ENCODE assay signal across 9 mouse cellular contexts in genomic region chr15:77821424-77821823, GRCm38 (mm10). TPM values are rescaled to one million over a fixed set of nuclear protein-coding genes. Genes with fewer than 3 reads are reported as not detected.
DNase-seq lines count a peak whose midpoint lies in the region; ATAC-seq and TF ChIP-seq lines count a peak whose summit lies in the region.
"Had no signal": no experiment of that assay in that cellular context is flagged by ENCODE, and none has a peak within 500 bp of the region (broad histone marks: within the 10 kb centered on the region; RNA-seq: fewer than 3 reads in every experiment).

No protein-coding gene starts in this region.

- H3K9ac ChIP-seq in embryonic facial prominence, embryonic 12.5 days: no peak overlapping the region
- H3K9ac ChIP-seq in limb, embryonic 13.5 days: no peak overlapping the region

- H3K9me3 ChIP-seq in embryonic facial prominence, embryonic 12.5 days: no peaks in the 10 kb centered on the region
- no peaks in the 10 kb centered on the region for H3K9me3 ChIP-seq in limb, embryonic 13.5 days

- 58% methylated on average over 7 of the region's 7 CpGs for WGBS in embryonic facial prominence, embryonic 12.5 days
- 48% methylated on average over 7 of the region's 7 CpGs for WGBS in limb, embryonic 13.5 days

- no peaks in the 10 kb centered on the region for H3K36me3 ChIP-seq in embryonic facial prominence, embryonic 12.5 days
- H3K36me3 ChIP-seq in limb, embryonic 13.5 days: no peaks in the 10 kb centered on the region

- no peak for ATAC-seq in embryonic facial prominence, embryonic 12.5 days (ENCODE audit: insufficient number of reproducible peaks, insufficient read depth, low FRiP score, low TSS enrichment)
- ATAC-seq in limb, embryonic 13.5 days (ENCODE audit: low FRiP score, low read depth): no peak
- ATAC-seq: forebrain, embryonic 16.5 days had no signal

- peak overlapping the region; percentile 91 for H3K27ac ChIP-seq in gastrocnemius, adult 2 months
- peak overlapping the region; percentile 24 for H3K27ac ChIP-seq in embryonic facial prominence, embryonic 12.5 days
- peak overlapping the region; percentile 67; the same call in 1 of the 2 replicates for H3K27ac ChIP-seq in limb, embryonic 13.5 days

- DNase-seq in gastrocnemius, adult 2 months: peak; percentile 55
- no peak for DNase-seq in gastrocnemius, adult 8-10 months (ENCODE audit: low spot score in 2 of 2)
- DNase-seq in 3T3-L1 (ENCODE audit: low read depth, low spot score): peak; percentile 86
- DNase-seq in layer of hippocampus, adult 18-20 months (ENCODE audit: low spot score in 2 of 2): no peak
- DNase-seq in Muller cell, postnatal 12 days (ENCODE audit: inconsistent ontology term): no peak
- no peak for DNase-seq in layer of hippocampus, adult 9-11 months

- intact Hi-C loops in gastrocnemius, adult 2 months (cut with DNase I): loop anchor here (2.0 kb wide), 1 partner anchor 19 kb away; no protein-coding TSS in a partner anchor

- H3K4me3 ChIP-seq in gastrocnemius, adult 2 months: no peak overlapping the region
- no peak overlapping the region for H3K4me3 ChIP-seq in embryonic facial prominence, embryonic 12.5 days
- H3K4me3 ChIP-seq in limb, embryonic 13.5 days: no peak overlapping the region

- H3K4me2 ChIP-seq in embryonic facial prominence, embryonic 12.5 days (replicated peaks): no peak overlapping the region
- H3K4me2 ChIP-seq in limb, embryonic 13.5 days (replicated peaks): 0 out of 2 replicates have a peak overlapping the region, but pooled peaks have one; percentile 19

- H3K27me3 ChIP-seq in embryonic facial prominence, embryonic 12.5 days: no peaks in the 10 kb centered on the region
- no peaks in the 10 kb centered on the region for H3K27me3 ChIP-seq in limb, embryonic 13.5 days

- peaks cover 41% of the 10 kb centered on the region for H3K4me1 ChIP-seq in embryonic facial prominence, embryonic 12.5 days
- H3K4me1 ChIP-seq in limb, embryonic 13.5 days: peaks cover 76% of the 10 kb centered on the region

- TF ChIP-seq CTCF in gastrocnemius, adult 2 months (IDR thresholded peaks at IDR 0.05): no peak

RNA-seq across cellular contexts. Expression of gene Myh9, which starts 20.6 kb away (rescaled TPM):
- 10 to 100 TPM; 37.4 to 57.4 TPM for total RNA-seq in gastrocnemius, adult 2 months (2021)
- 10 to 100 TPM; 33.4 to 51.3 (median 39.4) TPM for total RNA-seq in gastrocnemius, adult 8-10 months (2022)
- 37.3 and 37.9 TPM in 2 replicates for polyA plus RNA-seq in embryonic facial prominence, embryonic 12.5 days (2016; fragmentation: Nextera tagmentation; extraction: Ambion mirVana)
- 34.1 and 38.1 TPM in 2 replicates for polyA plus RNA-seq in limb, embryonic 13.5 days (2015; fragmentation: Nextera tagmentation; extraction: Ambion mirVana)
- 10 to 100 TPM; 86.7 to 88.3 TPM for total RNA-seq in layer of hippocampus, adult 18-20 months (2021)

Comparison
In these comparisons a context has a peak if more than half of its experiments do, and no peak if none do; other contexts are left out.
1. DNase-seq: peak in gastrocnemius, adult 2 months (single experiment) and 3T3-L1 (single experiment); none in gastrocnemius, adult 8-10 months (0 of 2), layer of hippocampus, adult 18-20 months (0 of 2), Muller cell, postnatal 12 days (single experiment) and layer of hippocampus, adult 9-11 months (single experiment).
2. H3K27ac ChIP-seq: peak in every context shown above with its lines; median percentile 91 in gastrocnemius, adult 2 months; 67 in limb, embryonic 13.5 days; 24 in embryonic facial prominence, embryonic 12.5 days.